Mouse (Mus musculus): Measurements from ENCODE around the gene Sptbn4.

- no peak for TF ChIP-seq POLR2A (IDR thresholded peaks at IDR 0.05; ENCODE audit: borderline replicate concordance, insufficient read depth, low read length)
- no peak for TF ChIP-seq CTCF (IDR thresholded peaks at IDR 0.05; ENCODE audit: borderline replicate concordance, insufficient read depth, low read depth, low read length)
Measured at GRCm38 (mm10) chr7:27384134-27384533, 63.4 kb downstream of the Sptbn4 start.
